ENCODE assay signal across 7 mouse cellular contexts in genomic region chr11:115202316-115202715, GRCm38 (mm10). TPM values are rescaled to one million over a fixed set of nuclear protein-coding genes. Genes with fewer than 3 reads are reported as not detected.
DNase-seq lines count a peak whose midpoint lies in the region; ATAC-seq and TF ChIP-seq lines count a peak whose summit lies in the region.

No protein-coding gene starts in this region.

- H3K36me3 ChIP-seq in intestine, embryonic 16.5 days (ENCODE audit: control insufficient read depth, insufficient read depth, low read length): 0 out of 2 replicates have a peak, but pooled peaks cover 3% of the 10 kb centered on the region
- H3K36me3 ChIP-seq in limb, embryonic 11.5 days (ENCODE audit: control insufficient read depth, insufficient read depth, low read length): peaks cover 6% of the 10 kb centered on the region
- H3K36me3 ChIP-seq in midbrain, embryonic 14.5 days (ENCODE audit: control insufficient read depth, insufficient read depth, low read length): peaks cover 62% of the 10 kb centered on the region

- no peaks in the 10 kb centered on the region for H3K4me1 ChIP-seq in cortical plate, adult 2 months (ENCODE audit: control insufficient read depth, insufficient read depth, low read length)
- H3K4me1 ChIP-seq in intestine, embryonic 16.5 days (ENCODE audit: control insufficient read depth, insufficient read depth, low read length): no peaks in the 10 kb centered on the region
- no peaks in the 10 kb centered on the region for H3K4me1 ChIP-seq in limb, embryonic 11.5 days (ENCODE audit: control insufficient read depth, insufficient read depth, low read length)
- no peaks in the 10 kb centered on the region for H3K4me1 ChIP-seq in midbrain, embryonic 14.5 days (ENCODE audit: control insufficient read depth, insufficient read depth, low read length)

- no peaks in the 10 kb centered on the region for H3K9me3 ChIP-seq in intestine, embryonic 16.5 days (ENCODE audit: control insufficient read depth, low read length)
- H3K9me3 ChIP-seq in limb, embryonic 11.5 days (ENCODE audit: control insufficient read depth, low read length): no peaks in the 10 kb centered on the region
- H3K9me3 ChIP-seq in midbrain, embryonic 14.5 days (ENCODE audit: control insufficient read depth, low read length): no peaks in the 10 kb centered on the region

- no peak overlapping the region for H3K9ac ChIP-seq in intestine, embryonic 16.5 days (ENCODE audit: low read depth, low read length)
- no peak overlapping the region for H3K9ac ChIP-seq in limb, embryonic 11.5 days (ENCODE audit: low read length)
- H3K9ac ChIP-seq in midbrain, embryonic 14.5 days (replicated peaks; ENCODE audit: low read length): no peak overlapping the region

- intact Hi-C loops in gastrocnemius, postnatal 14 days (cut with DNase I; ENCODE audit: low total_unique reads): loop anchor here (2.0 kb wide), 1 partner anchor 68 kb away; no protein-coding TSS in a partner anchor

- TF ChIP-seq POLR2A in cortical plate, adult 2 months (IDR thresholded peaks at IDR 0.05; ENCODE audit: extremely low read depth, insufficient read depth, low read length): no peak

- TF ChIP-seq CTCF in cortical plate, adult 2 months (IDR thresholded peaks at IDR 0.05; ENCODE audit: extremely low read depth, insufficient read depth, low read length): peak; percentile 88

- no peak overlapping the region for H3K27ac ChIP-seq in cortical plate, adult 2 months (ENCODE audit: insufficient read depth, low read length)
- no peak overlapping the region for H3K27ac ChIP-seq in intestine, embryonic 16.5 days (ENCODE audit: low read length)
- no peak overlapping the region for H3K27ac ChIP-seq in limb, embryonic 11.5 days (replicated peaks; ENCODE audit: low read depth, low read length)
- no peak overlapping the region for H3K27ac ChIP-seq in midbrain, embryonic 14.5 days (replicated peaks; ENCODE audit: low read depth, low read length)

- WGBS in intestine, embryonic 16.5 days: 12% methylated on average over 12 of the region's 12 CpGs
- WGBS in limb, embryonic 11.5 days: 14% methylated on average over 12 of the region's 12 CpGs
- 12% methylated on average over 12 of the region's 12 CpGs for WGBS in midbrain, embryonic 14.5 days

- peak; percentile 81 for ATAC-seq in intestine, embryonic 16.5 days
- 0 out of 2 replicates have a peak, but pooled peaks have one; percentile 70 for ATAC-seq in limb, embryonic 11.5 days (ENCODE audit: insufficient number of reproducible peaks, low FRiP score, low TSS enrichment, low read depth)
- ATAC-seq in midbrain, embryonic 14.5 days (ENCODE audit: low FRiP score, low TSS enrichment): peak; percentile 58; the same call in 1 of the 2 replicates

- no peaks in the 10 kb centered on the region for H3K27me3 ChIP-seq in intestine, embryonic 16.5 days (replicated peaks; ENCODE audit: control insufficient read depth, insufficient read depth, low read length)
- no peaks in the 10 kb centered on the region for H3K27me3 ChIP-seq in limb, embryonic 11.5 days (ENCODE audit: control insufficient read depth, insufficient read depth, low read length)
- H3K27me3 ChIP-seq in midbrain, embryonic 14.5 days (ENCODE audit: control insufficient read depth, insufficient read depth, low read length): no peaks in the 10 kb centered on the region

- no peak overlapping the region for H3K4me2 ChIP-seq in intestine, embryonic 16.5 days (ENCODE audit: low read depth, low read length)
- H3K4me2 ChIP-seq in limb, embryonic 11.5 days (ENCODE audit: low read depth, severe bottlenecking): no peak overlapping the region
- H3K4me2 ChIP-seq in midbrain, embryonic 14.5 days (ENCODE audit: low read length): no peak overlapping the region

- peak; percentile 83 to 93 for DNase-seq in adrenal gland, adult (ENCODE audit: inconsistent age in 2 of 2, low spot score in 1 of 2)
- peak; percentile 80 for DNase-seq in gastrocnemius, postnatal 14 days
- peak; percentile 92 for DNase-seq in limb, embryonic 11.5 days (ENCODE audit: low spot score)
- peak; percentile 92 for DNase-seq in midbrain, embryonic 14.5 days
- DNase-seq in spleen, adult 12 weeks (ENCODE audit: low spot score): peak; percentile 46

- no peak overlapping the region for H3K4me3 ChIP-seq in cortical plate, adult 2 months (ENCODE audit: insufficient read depth, low read length)
- H3K4me3 ChIP-seq in intestine, embryonic 16.5 days (ENCODE audit: low read length): no peak overlapping the region
- no peak overlapping the region for H3K4me3 ChIP-seq in limb, embryonic 11.5 days (ENCODE audit: low read depth, low read length)
- H3K4me3 ChIP-seq in midbrain, embryonic 14.5 days (replicated peaks; ENCODE audit: low read depth, low read length): no peak overlapping the region

RNA-seq across cellular contexts. Expression of gene Nat9, which starts 14.7 kb away (rescaled TPM):
- 40.9 and 43.2 TPM in 2 replicates for polyA plus RNA-seq in cortical plate, adult 2 months (2012; rRNA removed)
- 10 to 100 TPM; 13.1 to 14.0 TPM for total RNA-seq in gastrocnemius, postnatal 14 days (2021)
- 24.9 and 26.5 TPM in 2 replicates for polyA plus RNA-seq in intestine, embryonic 16.5 days (2015; fragmentation: Nextera tagmentation; extraction: Ambion mirVana)
- polyA plus RNA-seq in limb, embryonic 11.5 days (2014; fragmentation: Nextera tagmentation; extraction: Ambion mirVana): 17.1 and 21.0 TPM in 2 replicates
- 17.4 and 21.2 TPM in 2 replicates for polyA plus RNA-seq in midbrain, embryonic 14.5 days (2014; fragmentation: Nextera tagmentation; extraction: Ambion mirVana)

RNA-seq across cellular contexts. Expression of gene Tmem104, which starts 15.0 kb away (rescaled TPM):
- polyA plus RNA-seq in cortical plate, adult 2 months (2012; rRNA removed): 9.5 and 10.3 TPM in 2 replicates
- total RNA-seq in gastrocnemius, postnatal 14 days (2021): 1 to 10 TPM; 4.5 to 4.9 TPM
- 11.6 and 13.2 TPM in 2 replicates for polyA plus RNA-seq in intestine, embryonic 16.5 days (2015; fragmentation: Nextera tagmentation; extraction: Ambion mirVana)
- 7.7 and 9.8 TPM in 2 replicates for polyA plus RNA-seq in limb, embryonic 11.5 days (2014; fragmentation: Nextera tagmentation; extraction: Ambion mirVana)
- polyA plus RNA-seq in midbrain, embryonic 14.5 days (2014; fragmentation: Nextera tagmentation; extraction: Ambion mirVana): 10.9 and 14.9 TPM in 2 replicates

RNA-seq across cellular contexts. Expression of gene Slc9a3r1, which starts 39.2 kb away (rescaled TPM):
- 73.8 and 74.1 TPM in 2 replicates for polyA plus RNA-seq in cortical plate, adult 2 months (2012; rRNA removed)
- total RNA-seq in gastrocnemius, postnatal 14 days (2021): 1 to 10 TPM; 4.9 to 5.9 TPM
- 380 and 424 TPM in 2 replicates for polyA plus RNA-seq in intestine, embryonic 16.5 days (2015; fragmentation: Nextera tagmentation; extraction: Ambion mirVana)
- polyA plus RNA-seq in limb, embryonic 11.5 days (2014; fragmentation: Nextera tagmentation; extraction: Ambion mirVana): 24.9 and 29.5 TPM in 2 replicates
- polyA plus RNA-seq in midbrain, embryonic 14.5 days (2014; fragmentation: Nextera tagmentation; extraction: Ambion mirVana): 44.3 and 46.6 TPM in 2 replicates
